Mouse (Mus musculus) liver, embryonic 16.5 days (tissue): ENCODE measurements around the gene Man1a. TPM values are rescaled to one million over a fixed set of nuclear protein-coding genes. Genes with fewer than 3 reads are reported as not detected.

Experiments used
- ATAC-seq: fragments of 200-750 bp; cut with Nextera tagmentation; 2 replicates; pipeline ENCODE4 v1.8.0; 2017; ENCODE audit warnings: low read depth, mild to moderate bottlenecking, moderate number of reproducible peaks, moderate library complexity
- H3K27ac ChIP-seq: fragments of 300-500 bp; sonication (generic); 2 replicates; pipeline ENCODE4 v1.5.1; 2014; ENCODE audit warnings: mild to moderate bottlenecking, low read length
- H3K27me3 ChIP-seq: fragments of 300-500 bp; sonication (generic); 2 replicates; pipeline ENCODE4 v1.6.1; 2014; ENCODE audit warnings: low read depth, low read length, mixed read lengths; ENCODE audit not compliant: control insufficient read depth, insufficient read depth
- H3K36me3 ChIP-seq: fragments of 300-500 bp; sonication (generic); 2 replicates; pipeline ENCODE4 v1.6.1; 2014; ENCODE audit warnings: mild to moderate bottlenecking; ENCODE audit not compliant: control insufficient read depth, insufficient read depth
- H3K4me1 ChIP-seq: fragments of 300-500 bp; sonication (generic); 2 replicates; pipeline ENCODE4 v1.6.1; 2014; ENCODE audit warnings: low read depth, low read length, mixed read lengths; ENCODE audit not compliant: control insufficient read depth
- H3K4me2 ChIP-seq: fragments of 300-500 bp; sonication (generic); 2 replicates; pipeline ENCODE4 v1.6.1; 2014; ENCODE audit warnings: low read depth, low read length, mixed read lengths
- H3K4me3 ChIP-seq: fragments of 300-500 bp; sonication (generic); 2 replicates; pipeline ENCODE4 v1.5.1; 2014; ENCODE audit warnings: low read depth, mild to moderate bottlenecking, low read length
- H3K9ac ChIP-seq: fragments of 300-500 bp; sonication (generic); 2 replicates; pipeline ENCODE4 v1.6.1; 2014; ENCODE audit warnings: low read depth, low read length
- H3K9me3 ChIP-seq: fragments of 300-500 bp; sonication (generic); replicated peaks from 2 replicates; pipeline ENCODE4 v1.6.1; 2016; ENCODE audit warnings: low read length; ENCODE audit not compliant: control insufficient read depth
- WGBS: fragments of 180-500 bp; shearing (Covaris S2); extraction: QIAGEN DNeasy Blood & Tissue Kit; methylation state at CpG from one replicate; pipeline ENCODE4 v1.1.7; 2014; ENCODE audit not compliant: insufficient replicate concordance; 5-methylcytosine and 5-hydroxymethylcytosine counted together
- polyA plus RNA-seq: library from polyadenylated mRNA; unstranded; fragments of >200 nt; fragmentation: Nextera tagmentation; extraction: Ambion mirVana; gene quantifications from 2 replicates; pipeline ENCODE4 v1.2.1, GENCODE M21; 2015

The Man1a gene
- polyA plus RNA-seq, 1 experiment from 2014 or later: 14.2 TPM

DNA sequence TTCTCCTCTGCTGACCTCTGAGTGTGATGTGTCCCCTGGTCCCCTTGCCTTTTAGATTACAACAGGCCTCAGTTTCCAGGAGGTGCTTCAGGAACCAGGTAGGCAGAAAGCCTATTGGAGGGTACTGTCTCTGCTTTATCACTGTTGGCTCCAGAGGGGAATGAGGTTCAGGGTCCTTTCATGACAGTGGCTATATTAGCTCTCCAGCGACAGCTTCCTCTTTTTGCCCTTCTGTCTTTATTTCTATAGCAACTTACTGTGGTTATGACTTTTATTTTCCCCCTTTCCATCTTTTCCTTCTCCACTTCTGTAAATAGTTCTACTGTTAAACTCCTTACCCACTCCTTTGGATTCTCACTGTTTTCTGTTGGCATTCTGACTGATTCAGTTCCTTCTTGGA lies 216.5 kb downstream of the Man1a start:
- no peaks in the 10 kb centered on the region for H3K36me3 ChIP-seq
- no peak overlapping the region for H3K9ac ChIP-seq
- no peak overlapping the region for H3K4me3 ChIP-seq
- WGBS: 20% methylated on average over 1 of the region's 1 CpGs
- H3K27ac ChIP-seq: no peak overlapping the region
- no peak overlapping the region for H3K4me2 ChIP-seq
- H3K9me3 ChIP-seq: no peaks in the 10 kb centered on the region
- H3K4me1 ChIP-seq: no peaks in the 10 kb centered on the region
- no peaks in the 10 kb centered on the region for H3K27me3 ChIP-seq
- no peak for ATAC-seq

DNA sequence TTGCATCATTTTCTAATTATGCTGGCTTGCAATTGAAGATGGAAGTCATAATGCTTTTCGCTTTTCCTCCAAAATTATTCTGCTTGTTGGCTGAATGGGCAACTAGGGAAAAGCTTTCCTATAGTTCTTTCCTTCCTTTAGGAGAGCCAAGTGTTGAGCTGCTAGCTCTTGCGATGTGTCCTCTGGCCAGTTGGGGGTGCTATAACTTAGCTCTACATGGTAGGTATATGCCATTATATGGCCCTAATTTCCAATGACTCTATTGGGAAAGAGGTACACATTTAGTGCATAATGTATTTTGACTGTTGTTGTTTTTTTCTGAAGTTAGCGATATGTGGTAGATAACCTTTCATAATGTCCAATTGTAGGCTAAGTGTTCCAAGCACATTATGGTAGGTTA lies 217.2 kb downstream of the Man1a start:
- no peak for ATAC-seq
- H3K27me3 ChIP-seq: no peaks in the 10 kb centered on the region
- no peak overlapping the region for H3K9ac ChIP-seq
- H3K27ac ChIP-seq: no peak overlapping the region
- no peaks in the 10 kb centered on the region for H3K36me3 ChIP-seq
- no peak overlapping the region for H3K4me2 ChIP-seq
- 59% methylated on average over 3 of the region's 3 CpGs for WGBS
- no peak overlapping the region for H3K4me3 ChIP-seq
- H3K4me1 ChIP-seq: no peaks in the 10 kb centered on the region
- no peaks in the 10 kb centered on the region for H3K9me3 ChIP-seq
